Mouse (Mus musculus): ENCODE measurements around the gene Mprip. TPM values are rescaled to one million over a fixed set of nuclear protein-coding genes. Genes with fewer than 3 reads are reported as not detected.

The Mprip gene
- polyA plus RNA-seq, 1 experiment = 146 TPM

GRCm38 (mm10) chr11:59821625-59822024 is 160.5 kb downstream of the Mprip start:
- DNase-seq (ENCODE audit: extremely low spot score in 1 of 2, low spot score in 1 of 2) = no peak

Other genes starting within 250 kb of the Mprip start
- 14.7 and 15.6 TPM in 2 replicates for gene Jmjd4, start 211.3 kb upstream of the Mprip start, polyA plus RNA-seq (2012; rRNA removed)
- 337 and 389 TPM in 2 replicates for gene Snap47, start 210.1 kb upstream of the Mprip start, polyA plus RNA-seq (2012; rRNA removed)
- gene Zfp867, start 188.8 kb upstream of the Mprip start, polyA plus RNA-seq (2012; rRNA removed) = 3.2 and 3.8 TPM in 2 replicates
- 8.2 and 8.9 TPM in 2 replicates for gene Zkscan17, start 134.6 kb upstream of the Mprip start, polyA plus RNA-seq (2012; rRNA removed)
- gene Nlrp3, start 119.7 kb upstream of the Mprip start, polyA plus RNA-seq (2012; rRNA removed) = 0.57 and 0.64 TPM in 2 replicates
- not detected in 2 replicates for gene Olfr222, start 85.1 kb upstream of the Mprip start, polyA plus RNA-seq (2012; rRNA removed)
- not detected in 2 replicates for gene Olfr223, start 68.0 kb upstream of the Mprip start, polyA plus RNA-seq (2012; rRNA removed)
- gene Pld6, start 126.3 kb downstream of the Mprip start, polyA plus RNA-seq (2012; rRNA removed) = 3.4 and 3.6 TPM in 2 replicates
- gene Flcn, start 148.7 kb downstream of the Mprip start, polyA plus RNA-seq (2012; rRNA removed) = 51.5 and 55.8 TPM in 2 replicates
- gene Nt5m, start 178.1 kb downstream of the Mprip start, polyA plus RNA-seq (2012; rRNA removed) = 64.9 and 67.0 TPM in 2 replicates
- 51.9 and 56.2 TPM in 2 replicates for gene Cops3, start 178.5 kb downstream of the Mprip start, polyA plus RNA-seq (2012; rRNA removed)

Measured in frontal cortex, adult 2 months (tissue).